Mouse (Mus musculus): ENCODE data around the gene Efnb3.

- no peak for TF ChIP-seq POLR2A (IDR thresholded peaks at IDR 0.05; ENCODE audit: insufficient read length, low read depth)
- no peak for TF ChIP-seq POLR2AphosphoS2 (IDR thresholded peaks at IDR 0.05; ENCODE audit: insufficient read length, low read depth)
- no peak for TF ChIP-seq E2F4 (IDR thresholded peaks at IDR 0.05; ENCODE audit: insufficient read depth)
- TF ChIP-seq MAX (IDR thresholded peaks at IDR 0.05; ENCODE audit: low read depth): no peak
- TF ChIP-seq MYOD1 (IDR thresholded peaks at IDR 0.05; ENCODE audit: control insufficient read depth in 1 of 3, insufficient read length in 2 of 3, low read depth in 2 of 3): no peak
- no peak for TF ChIP-seq CEBPB (IDR thresholded peaks at IDR 0.05; ENCODE audit: insufficient read depth, poor library complexity, severe bottlenecking)
- TF ChIP-seq TCF12 (IDR thresholded peaks at IDR 0.05; ENCODE audit: insufficient read depth, poor library complexity, severe bottlenecking): no peak
- TF ChIP-seq USF1 (IDR thresholded peaks at IDR 0.05; ENCODE audit: low read depth): no peak
Measured at GRCm38 (mm10) chr11:69543598-69543997, 16.4 kb downstream of the Efnb3 start.

Data from myocyte (in vitro differentiated cells).